Mouse (Mus musculus): ENCODE data around the gene Zap70.

Zap70 gene

GRCm38 (mm10) chr1:36744268-36744944, 17.2 kb upstream of the Zap70 start:
- Histone ChIP-seq H3K4me3 (replicated peaks; ENCODE audit: low read length) (peak overlapping the region; percentile 23; the same call in 1 of the 2 replicates), H3K9me3 (ENCODE audit: low read length) (no peaks in the 10 kb centered on the region), H3K36me3 (ENCODE audit: insufficient read depth, low read length) (no peaks in the 10 kb centered on the region), H3K4me1 (replicated peaks; ENCODE audit: low read depth, low read length) (peaks cover 23% of the 10 kb centered on the region), H3K27me3 (ENCODE audit: insufficient read depth, low read length) (peaks cover 41% of the 10 kb centered on the region)
- TF ChIP-seq POU5F1 (IDR thresholded peaks at IDR 0.05; ENCODE audit: borderline replicate concordance, low read length) (no peak), NANOG (IDR thresholded peaks at IDR 0.05; ENCODE audit: borderline replicate concordance, low read length) (no peak), CTCF (conservative IDR thresholded peaks at IDR 0.05; ENCODE audit: low read length) (peak; percentile 81)

GRCm38 (mm10) chr1:36745661-36746060, 15.9 kb upstream of the Zap70 start:
- Histone ChIP-seq H3K4me3 (replicated peaks; ENCODE audit: low read length) (no peak overlapping the region), H3K27me3 (ENCODE audit: insufficient read depth, low read length) (peaks cover 31% of the 10 kb centered on the region), H3K36me3 (ENCODE audit: insufficient read depth, low read length) (no peaks in the 10 kb centered on the region), H3K9me3 (ENCODE audit: low read length) (no peaks in the 10 kb centered on the region), H3K4me1 (replicated peaks; ENCODE audit: low read depth, low read length) (peaks cover 23% of the 10 kb centered on the region)
- TF ChIP-seq NANOG (IDR thresholded peaks at IDR 0.05; ENCODE audit: borderline replicate concordance, low read length), result no peak
- TF ChIP-seq POU5F1 (IDR thresholded peaks at IDR 0.05; ENCODE audit: borderline replicate concordance, low read length), result no peak
- TF ChIP-seq CTCF (conservative IDR thresholded peaks at IDR 0.05; ENCODE audit: low read length), result no peak

DNA sequence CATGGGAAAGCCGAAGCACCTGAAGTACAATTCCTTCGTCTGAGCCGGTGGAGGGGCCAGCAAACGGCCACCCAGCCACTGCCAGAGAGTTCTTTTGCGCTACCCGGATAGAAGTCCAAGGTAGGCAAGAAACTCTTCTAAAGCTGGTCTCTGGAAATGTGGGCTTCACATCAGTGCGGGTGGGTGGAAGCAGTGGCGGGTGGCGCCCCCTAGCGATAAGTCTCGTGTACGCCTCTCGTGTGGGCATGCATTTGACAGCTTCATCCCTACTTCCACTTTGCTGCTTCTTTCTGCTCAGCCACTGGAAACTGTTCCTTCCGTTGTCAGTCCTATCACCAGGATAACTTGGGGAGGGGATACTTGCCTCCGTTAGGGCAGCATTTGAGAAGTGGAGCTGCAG, 15.1 kb upstream of the Zap70 start:
- Histone ChIP-seq H3K9me3 (ENCODE audit: low read length) (no peaks in the 10 kb centered on the region), H3K36me3 (ENCODE audit: insufficient read depth, low read length) (no peaks in the 10 kb centered on the region), H3K4me1 (replicated peaks; ENCODE audit: low read depth, low read length) (peaks cover 23% of the 10 kb centered on the region), H3K27me3 (ENCODE audit: insufficient read depth, low read length) (peaks cover 25% of the 10 kb centered on the region), H3K4me3 (replicated peaks; ENCODE audit: low read length) (no peak overlapping the region)
- no peak for TF ChIP-seq POU5F1 (IDR thresholded peaks at IDR 0.05; ENCODE audit: borderline replicate concordance, low read length)
- TF ChIP-seq CTCF (conservative IDR thresholded peaks at IDR 0.05; ENCODE audit: low read length), result peak; percentile 88
- no peak for TF ChIP-seq NANOG (IDR thresholded peaks at IDR 0.05; ENCODE audit: borderline replicate concordance, low read length)

- no peaks in the 10 kb centered on the region for H3K36me3 ChIP-seq (ENCODE audit: insufficient read depth, low read length)
- H3K4me1 ChIP-seq (replicated peaks; ENCODE audit: low read depth, low read length), result peaks cover 17% of the 10 kb centered on the region
- TF ChIP-seq CTCF (conservative IDR thresholded peaks at IDR 0.05; ENCODE audit: low read length), result no peak
- no peak for TF ChIP-seq POU5F1 (IDR thresholded peaks at IDR 0.05; ENCODE audit: borderline replicate concordance, low read length)
- TF ChIP-seq NANOG (IDR thresholded peaks at IDR 0.05; ENCODE audit: borderline replicate concordance, low read length), result no peak
- no peaks in the 10 kb centered on the region for H3K9me3 ChIP-seq (ENCODE audit: low read length)
- H3K4me3 ChIP-seq (replicated peaks; ENCODE audit: low read length), result no peak overlapping the region
- peaks cover 18% of the 10 kb centered on the region for H3K27me3 ChIP-seq (ENCODE audit: insufficient read depth, low read length)
Measured at GRCm38 (mm10) chr1:36753932-36754675, 7.5 kb upstream of the Zap70 start.

- peaks cover 37% of the 10 kb centered on the region for H3K4me1 ChIP-seq (replicated peaks; ENCODE audit: low read depth, low read length)
- no peaks in the 10 kb centered on the region for H3K9me3 ChIP-seq (ENCODE audit: low read length)
- no peaks in the 10 kb centered on the region for H3K36me3 ChIP-seq (ENCODE audit: insufficient read depth, low read length)
- peak overlapping the region; percentile 68 for H3K4me3 ChIP-seq (replicated peaks; ENCODE audit: low read length)
- TF ChIP-seq NANOG (IDR thresholded peaks at IDR 0.05; ENCODE audit: borderline replicate concordance, low read length), result no peak
- no peak for TF ChIP-seq CTCF (conservative IDR thresholded peaks at IDR 0.05; ENCODE audit: low read length)
- TF ChIP-seq POU5F1 (IDR thresholded peaks at IDR 0.05; ENCODE audit: borderline replicate concordance, low read length), result no peak
- H3K27me3 ChIP-seq (ENCODE audit: insufficient read depth, low read length), result peaks cover 46% of the 10 kb centered on the region
Measured at GRCm38 (mm10) chr1:36758553-36758952, 3.0 kb upstream of the Zap70 start.

DNA sequence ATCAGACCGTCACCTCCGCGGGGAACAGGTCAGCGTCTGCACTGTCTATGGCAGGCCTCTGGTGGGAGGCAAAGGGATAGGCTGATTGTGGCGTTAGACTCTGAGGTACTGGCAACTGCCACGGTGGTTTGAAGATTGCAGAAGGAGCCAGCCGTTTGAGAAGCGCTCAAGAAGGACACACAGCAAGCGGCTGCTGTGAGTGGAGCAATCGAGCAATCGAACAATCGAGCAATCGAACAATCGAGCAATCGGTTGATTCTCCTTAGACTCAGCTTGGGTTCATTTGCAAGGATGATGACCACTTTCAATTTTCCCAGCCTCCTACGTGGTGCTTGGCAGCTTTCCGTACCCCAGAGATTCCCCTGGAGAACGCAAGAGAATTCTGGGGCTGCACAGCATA, 2.5 kb upstream of the Zap70 start:
- H3K4me3 ChIP-seq (replicated peaks; ENCODE audit: low read length), result peak overlapping the region; percentile 68
- no peak for TF ChIP-seq CTCF (conservative IDR thresholded peaks at IDR 0.05; ENCODE audit: low read length)
- TF ChIP-seq POU5F1 (IDR thresholded peaks at IDR 0.05; ENCODE audit: borderline replicate concordance, low read length), result no peak
- no peak for TF ChIP-seq NANOG (IDR thresholded peaks at IDR 0.05; ENCODE audit: borderline replicate concordance, low read length)
- H3K36me3 ChIP-seq (ENCODE audit: insufficient read depth, low read length), result no peaks in the 10 kb centered on the region
- no peaks in the 10 kb centered on the region for H3K9me3 ChIP-seq (ENCODE audit: low read length)
- peaks cover 49% of the 10 kb centered on the region for H3K27me3 ChIP-seq (ENCODE audit: insufficient read depth, low read length)
- H3K4me1 ChIP-seq (replicated peaks; ENCODE audit: low read depth, low read length), result peaks cover 37% of the 10 kb centered on the region

GRCm38 (mm10) chr1:36760401-36760800, 1.2 kb upstream of the Zap70 start:
- Histone ChIP-seq H3K27me3 (ENCODE audit: insufficient read depth, low read length) (peaks cover 51% of the 10 kb centered on the region), H3K9me3 (ENCODE audit: low read length) (no peaks in the 10 kb centered on the region), H3K4me3 (replicated peaks; ENCODE audit: low read length) (no peak overlapping the region), H3K4me1 (replicated peaks; ENCODE audit: low read depth, low read length) (peaks cover 37% of the 10 kb centered on the region), H3K36me3 (ENCODE audit: insufficient read depth, low read length) (no peaks in the 10 kb centered on the region)
- TF ChIP-seq POU5F1 (IDR thresholded peaks at IDR 0.05; ENCODE audit: borderline replicate concordance, low read length) (no peak), CTCF (conservative IDR thresholded peaks at IDR 0.05; ENCODE audit: low read length) (no peak), NANOG (IDR thresholded peaks at IDR 0.05; ENCODE audit: borderline replicate concordance, low read length) (no peak)

DNA sequence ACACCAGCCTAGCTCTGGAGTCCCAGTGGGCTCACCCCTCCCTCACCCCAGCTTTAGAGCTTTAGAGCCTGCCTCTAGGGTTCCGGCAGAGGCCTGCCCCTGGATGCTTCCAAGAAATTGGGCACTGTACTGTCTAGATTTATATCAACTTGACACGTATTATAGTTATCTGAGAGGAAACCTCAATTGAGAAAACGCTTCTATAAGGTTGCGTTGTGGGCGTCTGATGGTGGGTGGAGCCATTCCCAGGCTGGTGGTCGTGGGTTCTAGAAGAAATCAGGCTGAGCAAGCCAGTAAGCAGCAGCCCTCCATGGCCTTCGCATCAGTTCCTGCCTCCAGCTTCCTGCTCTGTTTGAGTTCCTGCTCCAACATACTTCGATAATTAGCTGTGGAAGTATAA, 537 bp upstream of the Zap70 start:
- H3K27me3 ChIP-seq (ENCODE audit: insufficient read depth, low read length), result peaks cover 57% of the 10 kb centered on the region
- TF ChIP-seq NANOG (IDR thresholded peaks at IDR 0.05; ENCODE audit: borderline replicate concordance, low read length), result no peak
- no peak for TF ChIP-seq POU5F1 (IDR thresholded peaks at IDR 0.05; ENCODE audit: borderline replicate concordance, low read length)
- no peak for TF ChIP-seq CTCF (conservative IDR thresholded peaks at IDR 0.05; ENCODE audit: low read length)
- H3K4me1 ChIP-seq (replicated peaks; ENCODE audit: low read depth, low read length), result peaks cover 37% of the 10 kb centered on the region
- no peaks in the 10 kb centered on the region for H3K36me3 ChIP-seq (ENCODE audit: insufficient read depth, low read length)
- no peaks in the 10 kb centered on the region for H3K9me3 ChIP-seq (ENCODE audit: low read length)
- no peak overlapping the region for H3K4me3 ChIP-seq (replicated peaks; ENCODE audit: low read length)

Data from E14TG2a.4 (cell line).